Mouse (Mus musculus) CH12.LX (cell line): ENCODE measurements around the gene Metap1. TPM values are rescaled to one million over a fixed set of nuclear protein-coding genes. Genes with fewer than 3 reads are reported as not detected.

Experiments used
- DNase-seq: peaks from one replicate; pipeline ENCODE4 v3.0.0-alpha.2; 2013; ENCODE audit errors: extremely low read depth
- H3K27ac ChIP-seq: 2 replicates; pipeline ENCODE4 v1.5.1; 2012; ENCODE audit warnings: low read depth, mild to moderate bottlenecking, control low read depth, moderate library complexity; ENCODE audit not compliant: insufficient read depth
- H3K27me3 ChIP-seq: replicated peaks from 2 replicates; pipeline ENCODE3; 2012; ENCODE audit warnings: inconsistent platforms
- H3K36me3 ChIP-seq, 2 experiments: replicated peaks in 1 of 2; 2 replicates each; pipeline versions ENCODE3 to v1.6.1; 2012; ENCODE audit warnings: inconsistent platforms in 1 of 2, low read length in 1 of 2, mild to moderate bottlenecking in 1 of 2, mixed read lengths in 1 of 2, moderate library complexity in 1 of 2; ENCODE audit not compliant: control insufficient read depth in 1 of 2, insufficient read depth in 1 of 2
- H3K4me1 ChIP-seq, 2 experiments: 2 replicates each; pipeline ENCODE4 v1.6.1; 2012; ENCODE audit warnings: inconsistent platforms in 1 of 2, moderate library complexity in 1 of 2; ENCODE audit not compliant: insufficient read depth in 2 of 2, control insufficient read depth in 1 of 2
- H3K4me2 ChIP-seq: 2 replicates; pipeline ENCODE4 v1.6.1; 2012; ENCODE audit warnings: low read depth, mild to moderate bottlenecking, control low read depth; ENCODE audit not compliant: poor library complexity, insufficient read depth, severe bottlenecking
- H3K4me3 ChIP-seq, 3 experiments: fragments of 150-350 bp in 1 of 3; sonication (generic) in 1 of 3; replicated peaks in 1 of 3; 2 replicates each; pipeline versions ENCODE3 to v1.5.1; 2011 to 2012; ENCODE audit warnings: low read depth in 2 of 3, low read length in 2 of 3, mild to moderate bottlenecking in 2 of 3, moderate library complexity in 2 of 3, control low read depth in 1 of 3, improper control_type of control experiment in 1 of 3, inconsistent platforms in 1 of 3, mixed read lengths in 1 of 3; ENCODE audit not compliant: poor library complexity in 1 of 3
- H3K79me2 ChIP-seq: replicated peaks from 2 replicates; pipeline ENCODE4 v1.6.1; 2012; ENCODE audit warnings: mild to moderate bottlenecking, moderate library complexity; ENCODE audit not compliant: control insufficient read depth, poor library complexity, insufficient read depth, severe bottlenecking; ENCODE audit errors: extremely low read depth
- H3K9ac ChIP-seq: 2 replicates; pipeline ENCODE4 v1.6.1; 2012; ENCODE audit warnings: low read depth, mild to moderate bottlenecking, control low read depth, moderate library complexity; ENCODE audit not compliant: insufficient read depth
- H3K9me3 ChIP-seq: replicated peaks from 2 replicates; pipeline ENCODE3; 2012; ENCODE audit warnings: low read length, inconsistent platforms, mixed read lengths
- BHLHE40 ChIP-seq: IDR thresholded peaks from 2 replicates; pipeline ENCODE4 v1.6.1; 2011; ENCODE audit warnings: mild to moderate bottlenecking, low read depth, low read length, improper control_type of control experiment
- CHD1 ChIP-seq: IDR thresholded peaks from 2 replicates; pipeline ENCODE4 v1.6.1; 2012; ENCODE audit warnings: low read depth, low read length, improper control_type of control experiment, inconsistent platforms
- CTCF ChIP-seq, 2 experiments: IDR thresholded peaks in 1 of 2; conservative IDR thresholded peaks in 1 of 2; 2 replicates each; pipeline ENCODE4 v1.5.1; 2011 to 2012; ENCODE audit warnings: low read depth in 2 of 2, low read length in 2 of 2, improper control_type of control experiment in 1 of 2, inconsistent platforms in 1 of 2, mild to moderate bottlenecking in 1 of 2, moderate library complexity in 1 of 2
- E2F4 ChIP-seq: IDR thresholded peaks from 2 replicates; pipeline ENCODE4 v1.6.1; 2011; ENCODE audit warnings: low read depth, low read length, improper control_type of control experiment; ENCODE audit not compliant: insufficient replicate concordance
- ETS1 ChIP-seq: conservative IDR thresholded peaks from 2 replicates; pipeline ENCODE4 v1.6.1; 2012; ENCODE audit warnings: low read depth, mild to moderate bottlenecking, inconsistent platforms, low read length, improper control_type of control experiment, moderate library complexity
- GABPA ChIP-seq: IDR thresholded peaks from 2 replicates; pipeline ENCODE4 v1.6.1; 2012; ENCODE audit warnings: low read depth, low read length, improper control_type of control experiment, inconsistent platforms; ENCODE audit not compliant: insufficient replicate concordance
- HCFC1 ChIP-seq: IDR thresholded peaks from 2 replicates; pipeline ENCODE4 v1.6.1; 2012; ENCODE audit warnings: low read depth, mild to moderate bottlenecking, inconsistent platforms, low read length, improper control_type of control experiment
- IRF4 ChIP-seq: IDR thresholded peaks from 2 replicates; pipeline ENCODE4 v1.6.1; 2014; ENCODE audit warnings: low read depth, mild to moderate bottlenecking, inconsistent platforms, low read length, improper control_type of control experiment
- JUN ChIP-seq: IDR thresholded peaks from 2 replicates; pipeline ENCODE4 v1.6.1; 2011; ENCODE audit warnings: low read depth, mild to moderate bottlenecking, low read length, improper control_type of control experiment, moderate library complexity; ENCODE audit not compliant: insufficient read depth
- JUND ChIP-seq: conservative IDR thresholded peaks from 2 replicates; pipeline ENCODE4 v1.6.1; 2011; ENCODE audit warnings: low read depth, low read length, improper control_type of control experiment
- MXI1 ChIP-seq: IDR thresholded peaks from 2 replicates; pipeline ENCODE4 v1.6.1; 2011; ENCODE audit warnings: mild to moderate bottlenecking, low read depth, low read length, improper control_type of control experiment
- NELFE ChIP-seq: IDR thresholded peaks from 2 replicates; pipeline ENCODE4 v1.6.1; 2011; ENCODE audit warnings: low read depth, low read length, improper control_type of control experiment
- NRF1 ChIP-seq: IDR thresholded peaks from 2 replicates; pipeline ENCODE4 v1.6.1; 2014; ENCODE audit warnings: low read depth, mild to moderate bottlenecking, inconsistent platforms, low read length, improper control_type of control experiment, moderate library complexity
- POLR2AphosphoS2 ChIP-seq: IDR thresholded peaks from 2 replicates; pipeline ENCODE4 v1.6.1; 2011; ENCODE audit warnings: low read depth, low read length, improper control_type of control experiment
- RAD21 ChIP-seq: IDR thresholded peaks from 2 replicates; pipeline ENCODE4 v1.6.1; 2011; ENCODE audit warnings: low read depth, mild to moderate bottlenecking, low read length, improper control_type of control experiment, moderate library complexity
- RCOR1 ChIP-seq: conservative IDR thresholded peaks from 2 replicates; pipeline ENCODE4 v1.6.1; 2012; ENCODE audit warnings: low read depth, mild to moderate bottlenecking, inconsistent platforms, low read length, improper control_type of control experiment
- SMC3 ChIP-seq: IDR thresholded peaks from 2 replicates; pipeline ENCODE4 v1.6.1; 2011; ENCODE audit warnings: low read depth, low read length, improper control_type of control experiment
- TBP ChIP-seq: conservative IDR thresholded peaks from 2 replicates; pipeline ENCODE4 v1.6.1; 2011; ENCODE audit warnings: low read depth, low read length, improper control_type of control experiment
- ZKSCAN1 ChIP-seq: IDR thresholded peaks from 2 replicates; pipeline ENCODE4 v1.6.1; 2012; ENCODE audit warnings: low read depth, inconsistent platforms, low read length, improper control_type of control experiment, borderline replicate concordance
- ZMIZ1 ChIP-seq: IDR thresholded peaks from 2 replicates; pipeline ENCODE4 v1.6.1; 2012; ENCODE audit warnings: low read depth, mild to moderate bottlenecking, inconsistent platforms, low read length, improper control_type of control experiment
- ZNF384 ChIP-seq: IDR thresholded peaks from 2 replicates; pipeline ENCODE4 v1.6.1; 2012; ENCODE audit warnings: low read depth, low read length, improper control_type of control experiment, inconsistent platforms
- dilution Hi-C: fragments of 300-500 bp; cut with MboI; formaldehyde crosslinking; loops from 2 replicates; pipeline ENCODE4 v1.14.3; 2020; ENCODE audit warnings: low sequenced_read_pairs; ENCODE audit not compliant: extremely low pct_unique_long_range_greater_than_20kb, extremely low pct_ligation_motif_present
- in situ Hi-C: fragments of 300-500 bp; cut with MboI; formaldehyde crosslinking; loops from 3 replicates; pipeline ENCODE4 v1.14.3; 2019; ENCODE audit warnings: low sequenced_read_pairs, low pct_ligation_motif_present, low pct_unique_long_range_greater_than_20kb, mixed read lengths
- polyA plus RNA-seq: library from polyadenylated mRNA; unstranded; fragments of >175 nt; gene quantifications from 2 replicates; pipeline ENCODE4 v1.2.1, GENCODE M21; 2012; ENCODE audit warnings: low read depth; ENCODE audit not compliant: insufficient read length
- total RNA-seq, 2 experiments: library from RNA; depleted of rRNA; stranded (reverse); fragments of 300-350 nt in 1 of 2; fragments of >200 nt in 1 of 2; gene quantifications; 2 replicates each; pipeline ENCODE4 v1.2.3; 2012 to 2014

The Metap1 gene
- total and polyA plus RNA-seq, 3 experiments: 77.9 to 163 (median 143) TPM

DNA sequence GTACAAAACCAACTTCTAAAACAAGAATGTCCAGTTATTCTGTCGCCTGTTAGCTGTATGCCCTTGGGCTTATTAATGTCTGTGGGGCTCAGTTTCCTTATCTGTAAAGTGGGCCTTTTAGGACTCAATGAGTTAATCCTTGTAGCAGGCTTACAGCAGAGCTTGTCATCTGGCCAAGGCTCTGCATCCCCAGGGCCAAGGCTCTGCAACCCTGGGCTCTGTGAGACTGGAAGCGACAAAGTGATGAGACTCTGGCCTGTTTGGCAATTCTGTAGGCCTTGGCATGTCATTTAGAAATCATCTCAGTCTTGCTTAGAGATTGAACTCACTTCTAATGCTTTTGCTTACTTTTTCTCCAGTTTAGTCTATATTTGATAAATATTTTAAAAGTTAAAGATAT, 20.3 kb upstream of the Metap1 start:
- no peak overlapping the region for H3K9ac ChIP-seq
- no peak overlapping the region for H3K4me2 ChIP-seq
- H3K79me2 ChIP-seq: no peaks in the 10 kb centered on the region
- TF ChIP-seq ZKSCAN1 (no peak), RCOR1 (no peak), CHD1 (no peak), MXI1 (no peak), GABPA (no peak), ETS1 (no peak), BHLHE40 (no peak), JUN (no peak), NELFE (no peak), NRF1 (no peak), JUND (no peak), HCFC1 (no peak), TBP (no peak), IRF4 (no peak), E2F4 (no peak), ZMIZ1 (no peak)
- H3K4me1 ChIP-seq: peaks cover 5 to 6% of the 10 kb centered on the region in 2 experiments; a peak in 3 of 4 replicates
- in situ Hi-C loops: no loop called here
- no peak for DNase-seq
- no peaks in the 10 kb centered on the region for H3K27me3 ChIP-seq
- H3K36me3 ChIP-seq: no peaks in the 10 kb centered on the region
- H3K4me3 ChIP-seq: no peak overlapping the region
- H3K27ac ChIP-seq: no peak overlapping the region
- no peaks in the 10 kb centered on the region for H3K9me3 ChIP-seq
- dilution Hi-C loops: no loop called here

DNA sequence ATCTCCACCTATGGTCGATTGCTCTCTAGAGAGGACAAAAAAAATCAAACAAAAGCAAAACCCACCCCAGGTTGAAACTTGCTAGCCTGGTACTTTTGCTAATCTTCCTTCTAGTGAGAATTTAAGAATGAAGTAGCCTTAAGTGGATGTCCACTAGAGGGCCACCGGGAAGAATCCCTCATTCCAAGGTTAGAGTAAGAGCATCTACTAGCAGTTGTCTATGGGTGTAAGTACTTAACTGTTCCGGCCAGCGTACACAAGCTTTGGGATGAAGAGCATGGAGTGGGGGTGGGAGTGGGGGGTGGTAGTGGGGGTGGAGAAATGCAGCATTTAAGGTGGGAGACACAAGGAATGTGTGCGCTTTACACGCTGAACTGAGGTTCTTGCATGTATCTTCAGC, 17.4 kb upstream of the Metap1 start:
- Histone ChIP-seq H3K4me3 (no peak overlapping the region), H3K4me1 (0 out of 4 replicates have a peak, but pooled peaks cover 0 to 2% of the 10 kb centered on the region in 2 experiments), H3K27me3 (no peaks in the 10 kb centered on the region), H3K9me3 (no peaks in the 10 kb centered on the region), H3K36me3 (no peaks in the 10 kb centered on the region), H3K79me2 (no peaks in the 10 kb centered on the region), H3K4me2 (no peak overlapping the region), H3K9ac (no peak overlapping the region), H3K27ac (no peak overlapping the region)
- dilution Hi-C loops (no loop called here), in situ Hi-C loops (no loop called here)
- peak; percentile 34 for DNase-seq
- TF ChIP-seq CTCF (conservative IDR thresholded peaks at IDR 0.05 in 1 of 2, IDR thresholded peaks at IDR 0.05 in 1 of 2; ENCODE audit: low read depth in 2 of 2, low read length in 2 of 2) (peak; percentile 46 to 71; a peak in 3 of 4 replicates), RAD21 (peak; percentile 47), JUN (no peak), ZNF384 (no peak), POLR2AphosphoS2 (no peak), SMC3 (peak; percentile 57), CHD1 (no peak), NELFE (no peak)
